ENCODE assay signal across 9 mouse cellular contexts in the genomic region with DNA sequence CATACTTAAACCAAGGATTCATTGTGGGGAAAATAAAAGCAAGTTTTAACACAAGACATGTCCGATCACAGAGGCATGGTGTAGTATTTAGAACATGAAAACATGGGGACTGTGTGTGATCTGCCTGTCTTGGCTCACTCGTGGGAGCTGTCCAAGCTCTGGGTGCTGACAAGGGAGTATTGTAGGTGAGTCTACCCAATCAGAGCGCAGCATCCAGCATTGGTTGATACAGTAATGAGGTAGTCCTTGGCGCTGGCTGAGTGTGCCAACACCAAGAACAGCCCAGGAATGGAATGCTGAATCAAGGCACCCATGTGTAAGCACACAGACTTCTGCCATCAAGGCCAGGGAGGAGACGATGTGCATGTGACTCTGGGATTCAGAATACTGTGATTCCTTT.
A peak's percentile ranks its signal among the peaks of the same experiment; 100 is the strongest.
DNase-seq lines count a peak whose midpoint lies in the region; ATAC-seq lines count a peak whose summit lies in the region.
"Had no signal": no experiment of that assay in that cellular context is flagged by ENCODE, and none has a peak within 500 bp of the region (broad histone marks: within the 10 kb centered on the region; RNA-seq: fewer than 3 reads in every experiment).

No protein-coding gene starts in this region.

- DNase-seq in adrenal gland, postnatal 10 days, result peak; percentile 21
- no peak for DNase-seq in adrenal gland, postnatal 25 days
- DNase-seq in kidney, postnatal 14 days, result peak; percentile 2
- no peak for DNase-seq in kidney, postnatal 25 days
- peak; percentile 5 for DNase-seq in Muller cell, postnatal 12 days (ENCODE audit: inconsistent ontology term)
- peak; percentile 57 for DNase-seq in forelimb bud, embryonic 11.5 days (ENCODE audit: low read depth, low spot score)
- no peak for DNase-seq in cerebellum, adult 11-12 months
- DNase-seq: gastrocnemius, adult 2 months had no signal

- ATAC-seq in granulocyte monocyte progenitor cell, adult 5-6 weeks (replicated peaks; ENCODE audit: poor library complexity, severe bottlenecking), result no peak

Comparison
In these comparisons a context has a peak if more than half of its experiments do, and no peak if none do; other contexts are left out.
1. DNase-seq: peak in adrenal gland, postnatal 10 days (single experiment), kidney, postnatal 14 days (single experiment), Muller cell, postnatal 12 days (single experiment) and forelimb bud, embryonic 11.5 days (single experiment); none in adrenal gland, postnatal 25 days (single experiment), kidney, postnatal 25 days (0 of 2) and cerebellum, adult 11-12 months (single experiment).